23 mouse cellular contexts compared by ENCODE assay signal in the genomic region with DNA sequence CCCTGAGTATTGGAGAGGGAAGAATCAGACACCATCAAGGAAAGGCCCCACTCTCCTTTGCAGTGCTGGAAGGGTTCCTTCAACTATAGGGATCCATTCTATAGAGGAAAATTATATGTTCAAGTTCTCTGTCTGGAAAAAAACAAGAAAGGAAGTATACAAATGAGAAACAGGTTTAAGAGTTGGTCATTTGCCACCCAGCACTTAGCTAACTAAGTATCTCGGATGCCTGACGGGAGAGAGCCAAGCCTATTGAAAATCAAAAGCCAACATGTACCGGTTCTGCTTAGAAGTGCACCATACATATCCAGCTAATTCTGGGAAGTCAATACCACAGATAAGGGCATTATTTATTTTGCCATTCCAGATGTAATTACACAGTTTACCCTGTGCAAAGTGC.
"Had no signal": no experiment of that assay in that cellular context is flagged by ENCODE, and none has a peak within 500 bp of the region (broad histone marks: within the 10 kb centered on the region; RNA-seq: fewer than 3 reads in every experiment).

No protein-coding gene starts in this region.

- H3K9me3 ChIP-seq: heart, embryonic 13.5 days; heart, embryonic 15.5 days; hindbrain, embryonic 13.5 days; hindbrain, embryonic 15.5 days; limb, embryonic 15.5 days; liver, embryonic 12.5 days had no signal

- ATAC-seq: hindbrain, postnatal 0 days; intestine, postnatal 0 days; liver, embryonic 12.5 days had no signal

- H3K27ac ChIP-seq: heart, embryonic 13.5 days; heart, embryonic 15.5 days; hindbrain, embryonic 13.5 days; hindbrain, embryonic 15.5 days; hindbrain, postnatal 0 days; layer of hippocampus, adult 2 months; limb, embryonic 12.5 days; limb, embryonic 15.5 days; liver, embryonic 12.5 days; liver, embryonic 14.5 days had no signal

- H3K9ac ChIP-seq: heart, embryonic 13.5 days; heart, embryonic 15.5 days; hindbrain, embryonic 13.5 days; hindbrain, embryonic 15.5 days; limb, embryonic 12.5 days; limb, embryonic 15.5 days; liver, embryonic 12.5 days; liver, embryonic 14.5 days had no signal

- DNase-seq: gastrocnemius, postnatal 14 days; gastrocnemius, postnatal 36 days; heart, adult 18-20 months; heart, postnatal 14 days; heart, postnatal 36 days; kidney, adult 18-20 months; kidney, adult 8-10 months; kidney, postnatal 10 days; kidney, postnatal 25 days; kidney, postnatal 4 days; left cerebral cortex, postnatal 4 days had no signal

- H3K4me1 ChIP-seq: hindbrain, embryonic 15.5 days had no signal

- H3K4me2 ChIP-seq: heart, embryonic 11.5 days; heart, embryonic 13.5 days; heart, embryonic 15.5 days; hindbrain, embryonic 13.5 days; hindbrain, embryonic 15.5 days; limb, embryonic 12.5 days; limb, embryonic 15.5 days; liver, embryonic 12.5 days had no signal

- H3K4me3 ChIP-seq: heart, embryonic 13.5 days; heart, embryonic 15.5 days; hindbrain, embryonic 13.5 days; hindbrain, embryonic 15.5 days; layer of hippocampus, adult 2 months; limb, embryonic 12.5 days; limb, embryonic 15.5 days; liver, embryonic 12.5 days had no signal

- H3K27me3 ChIP-seq: heart, embryonic 13.5 days; heart, embryonic 15.5 days; hindbrain, embryonic 13.5 days; hindbrain, embryonic 15.5 days; limb, embryonic 12.5 days; limb, embryonic 15.5 days; liver, embryonic 12.5 days had no signal

- H3K36me3 ChIP-seq: heart, embryonic 13.5 days; heart, embryonic 15.5 days; hindbrain, embryonic 13.5 days; hindbrain, embryonic 15.5 days; limb, embryonic 15.5 days; liver, embryonic 12.5 days had no signal
